Mouse (Mus musculus): ENCODE data around the gene Dram2. TPM values are rescaled to one million over a fixed set of nuclear protein-coding genes. Genes with fewer than 3 reads are reported as not detected.

Gene Dram2
- total RNA-seq, 2 experiments from 2014 or later, result 72.5 to 79.3 TPM

Other genes starting within 250 kb of the Dram2 start
- not detected for gene Chil6, start 141.6 kb upstream of the Dram2 start, total RNA-seq (2021)
- under 1 TPM; 0.13 to 0.27 TPM for gene Dennd2d, start 65.4 kb upstream of the Dram2 start, total RNA-seq (2021)
- gene Cept1, start within 50 bp of the Dram2 start, total RNA-seq (2021), result 10 to 100 TPM; 15.0 to 19.4 TPM
- 1 to 10 TPM; 6.4 to 7.8 TPM for gene Lrif1, start 137.2 kb downstream of the Dram2 start, total RNA-seq (2021)
- gene Cd53, start 242.4 kb downstream of the Dram2 start, total RNA-seq (2021), result 1 to 10 TPM in 1 of 2 experiments, under 1 TPM in 1; 0.87 to 1.6 TPM